Mouse (Mus musculus) adrenal gland, postnatal 4 days (tissue): Measurements from ENCODE around the gene Alkbh1. TPM values are rescaled to one million over a fixed set of nuclear protein-coding genes. Genes with fewer than 3 reads are reported as not detected.
A peak's percentile ranks its signal among the peaks of the same experiment; 100 is the strongest.
"Not testable (repeated sequence)": the region's sequence is repeated elsewhere in the genome, so short reads cannot be mapped to it uniquely, and the experiment has no call there.

Experiments
- DNase-seq, 2 experiments: peaks; one replicate each; pipeline ENCODE4 v3.0.0; 2021 to 2022; ENCODE audit warnings: low spot score in 2 of 2, mixed read lengths in 2 of 2
- long read RNA-seq, 2 experiments: library from polyadenylated mRNA; stranded (forward); transcript quantifications; one replicate each; pipeline ENCODE4 v2.0.0; 2021
- total RNA-seq, 2 experiments: library from RNA; stranded (reverse); gene quantifications; 2 replicates each; pipeline ENCODE4 v1.2.3; 2021

Alkbh1 gene
- 10 to 100 TPM; 30.2 to 33.2 TPM for total RNA-seq
- long read RNA-seq, experiment 1, transcript Alkbh1-212 (1 exons, 408 nt) = major isoform, 6 of 17 reads
- long read RNA-seq, experiment 1, transcript Alkbh1-209 (6 exons, 3,857 nt) = minor isoform, 5 of 17 reads
- long read RNA-seq, experiment 1, partial matches to known transcripts = 1 of 17 reads
- long read RNA-seq, experiment 1, other reads (novel, unspliced or antisense) = 2 of 17 reads
- long read RNA-seq, experiment 2, transcript Alkbh1-209 (6 exons, 3,857 nt) = minor isoform, 6 of 38 reads
- long read RNA-seq, experiment 2, transcript Alkbh1-208 (6 exons, 1,883 nt) = major isoform, 8 of 38 reads
- long read RNA-seq, experiment 2, transcript Alkbh1-212 (1 exons, 408 nt) = major isoform, 8 of 38 reads
- long read RNA-seq, experiment 2, partial matches to known transcripts = 0 of 38 reads
- long read RNA-seq, experiment 2, other reads (novel, unspliced or antisense) = 11 of 38 reads

DNA sequence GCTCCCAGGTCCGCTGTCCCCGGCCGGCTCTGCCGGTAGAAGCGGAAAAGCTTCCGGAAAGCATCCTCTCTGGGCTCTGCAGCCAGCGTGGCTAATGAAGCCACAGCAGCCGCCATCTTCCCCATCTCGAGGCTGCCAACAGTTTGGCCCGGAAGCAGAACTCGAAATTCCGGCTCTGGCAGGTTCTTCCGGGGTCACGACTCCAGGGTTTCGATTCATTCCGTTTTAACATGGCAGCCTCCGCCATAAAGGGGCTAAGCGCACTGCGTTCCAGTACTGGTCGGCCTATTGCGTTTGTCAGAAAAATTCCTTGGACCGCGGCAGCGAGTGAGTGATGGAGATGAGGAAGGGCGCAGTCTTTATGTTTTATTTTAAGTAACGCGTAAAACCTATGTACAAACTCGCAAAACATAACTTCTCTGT, at the start of gene Alkbh1, which contains the start of gene Slirp:
TSS of gene Alkbh1 (minus strand) at position 318 of the 423 bp plus-strand sequence.
TSS of gene Slirp (plus strand) at position 197 of the 423 bp plus-strand sequence.
- peak; percentile 52 to 76 for DNase-seq

DNA sequence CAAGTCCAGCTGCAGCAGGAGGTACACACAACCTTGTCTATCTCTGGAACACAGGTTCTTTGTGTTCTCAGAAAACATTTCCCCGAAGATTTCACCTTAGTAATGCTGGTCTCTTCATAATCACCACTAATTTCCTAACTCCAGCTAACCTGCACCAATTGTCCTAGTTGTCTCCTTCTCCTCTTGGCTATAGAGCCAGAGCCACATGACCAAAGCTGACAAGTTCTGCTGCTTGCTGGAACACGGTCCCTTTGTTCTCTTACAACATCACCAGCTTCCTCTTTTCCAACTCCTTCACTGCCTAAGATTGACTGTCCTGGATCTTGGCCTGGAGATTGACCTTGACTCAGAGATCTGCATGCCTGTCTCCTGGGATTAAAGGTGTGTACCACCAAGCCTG, 44.9 kb upstream of the Alkbh1 start:
- not testable (repeated sequence) for DNase-seq

DNA sequence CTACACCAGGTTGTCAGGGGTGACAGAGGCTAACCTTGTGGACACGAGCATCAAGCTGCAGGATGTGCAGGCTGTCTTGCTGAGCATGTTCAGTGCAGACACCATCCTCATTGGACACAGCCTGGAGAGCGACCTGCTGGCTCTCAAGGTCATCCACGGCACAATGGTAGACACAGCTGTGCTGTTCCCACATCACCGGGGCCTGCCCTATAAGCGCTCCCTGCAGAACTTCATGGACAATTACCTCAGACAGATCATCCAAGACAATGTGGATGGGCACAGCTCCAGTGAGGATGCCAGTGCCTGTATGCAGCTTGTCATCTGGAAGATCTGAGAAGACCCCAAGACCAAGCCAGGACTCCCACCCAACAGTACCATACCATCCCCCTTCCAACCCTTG, 38.7 kb upstream of the Alkbh1 start:
- DNase-seq = not testable (repeated sequence)

- no peak for DNase-seq
Measured at GRCm38 (mm10) chr12:87474756-87475155, 30.9 kb upstream of the Alkbh1 start.

DNA sequence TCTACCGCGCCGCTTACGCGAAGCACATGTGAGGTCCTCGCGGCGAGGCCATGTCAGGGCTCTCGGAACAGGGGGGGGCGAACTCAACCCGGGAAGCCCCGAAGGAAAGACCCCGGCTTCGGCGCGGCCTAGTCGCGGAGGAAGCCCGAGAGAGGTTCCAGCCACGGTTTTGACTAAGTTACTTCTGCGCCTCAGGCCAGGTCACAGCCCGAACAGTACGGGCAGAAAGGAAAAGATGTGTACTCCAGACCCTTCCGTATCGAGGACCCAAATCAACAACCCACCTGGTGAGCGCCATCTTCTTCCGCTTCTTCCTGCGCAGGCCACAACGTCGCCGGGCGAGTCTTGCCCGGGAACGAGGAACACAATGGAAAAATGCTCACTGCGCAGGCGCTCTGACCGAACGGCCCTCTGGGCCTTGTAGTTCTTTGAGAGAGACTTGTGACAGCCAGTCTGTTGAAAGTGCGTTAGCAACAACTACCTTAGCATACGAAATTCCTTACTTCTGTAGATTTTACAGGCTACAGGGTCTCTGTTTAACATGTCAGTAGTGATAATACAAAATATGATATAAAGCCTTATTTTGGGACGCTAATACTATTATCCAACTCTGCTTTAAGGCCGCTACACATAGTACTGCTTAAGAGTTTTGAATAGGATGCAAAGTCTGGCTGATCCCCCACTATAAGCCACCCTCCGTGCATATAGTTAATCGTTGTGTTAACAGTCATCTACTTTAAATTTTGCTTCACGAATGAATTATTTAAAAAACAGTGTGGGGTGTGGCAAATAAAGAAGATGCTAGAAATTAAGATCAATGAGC, 28.4 kb upstream of the Alkbh1 start, which contains the start of gene Snw1:
TSS of gene Snw1 (minus strand) at position 311 of the 823 bp plus-strand sequence.
- peak; percentile 65 to 87 for DNase-seq

- no peak for DNase-seq
Measured at GRCm38 (mm10) chr12:87471421-87471963, 27.7 kb upstream of the Alkbh1 start.

DNA sequence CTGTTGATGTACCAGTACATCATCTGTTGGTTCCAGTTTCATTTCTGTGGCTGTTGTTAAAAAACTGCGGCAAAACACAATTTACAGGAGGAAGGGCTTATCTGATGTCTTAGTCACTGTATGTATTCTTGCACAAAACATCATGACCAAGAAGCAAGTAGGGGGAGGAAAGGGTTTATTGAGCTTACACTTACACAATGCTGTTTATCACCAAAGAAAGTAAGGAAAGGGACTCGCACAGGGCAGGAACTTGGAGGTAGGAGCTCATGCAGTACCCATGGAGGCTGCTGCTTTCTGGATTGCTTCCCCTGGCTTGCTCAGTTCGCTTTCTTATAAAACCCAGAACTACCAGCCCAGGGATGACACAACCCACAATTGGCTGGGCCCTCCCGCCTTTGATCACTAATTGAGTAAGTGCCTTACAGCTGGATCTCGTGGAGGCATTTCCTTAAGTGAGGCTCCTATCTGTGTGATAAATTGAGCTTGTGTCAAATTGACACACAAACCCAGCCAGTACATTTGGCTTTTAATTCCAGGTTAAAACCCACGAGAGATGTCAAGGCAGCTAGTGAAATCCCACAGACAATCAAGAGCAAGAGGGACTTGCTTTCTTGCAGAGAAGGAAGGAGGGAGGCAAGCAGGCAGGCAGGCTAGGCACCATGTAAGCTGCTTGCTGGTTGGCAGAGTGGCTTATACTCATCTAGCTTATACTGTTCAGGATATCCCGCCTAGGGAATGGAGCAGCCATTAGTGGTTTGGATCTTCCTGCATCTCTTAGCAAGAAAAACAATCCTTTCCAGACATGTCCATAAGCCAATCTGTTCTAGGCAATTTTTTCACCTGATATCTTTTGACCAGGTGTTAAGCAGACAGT, 26.7 kb upstream of the Alkbh1 start:
- no peak for DNase-seq

GRCm38 (mm10) chr12:87464678-87465297, 21.0 kb upstream of the Alkbh1 start:
- no peak for DNase-seq

- no peak for DNase-seq
Measured at GRCm38 (mm10) chr12:87449456-87449855, 5.6 kb upstream of the Alkbh1 start.

GRCm38 (mm10) chr12:87444211-87444610, 394 bp upstream of the Alkbh1 start:
- no peak for DNase-seq

DNA sequence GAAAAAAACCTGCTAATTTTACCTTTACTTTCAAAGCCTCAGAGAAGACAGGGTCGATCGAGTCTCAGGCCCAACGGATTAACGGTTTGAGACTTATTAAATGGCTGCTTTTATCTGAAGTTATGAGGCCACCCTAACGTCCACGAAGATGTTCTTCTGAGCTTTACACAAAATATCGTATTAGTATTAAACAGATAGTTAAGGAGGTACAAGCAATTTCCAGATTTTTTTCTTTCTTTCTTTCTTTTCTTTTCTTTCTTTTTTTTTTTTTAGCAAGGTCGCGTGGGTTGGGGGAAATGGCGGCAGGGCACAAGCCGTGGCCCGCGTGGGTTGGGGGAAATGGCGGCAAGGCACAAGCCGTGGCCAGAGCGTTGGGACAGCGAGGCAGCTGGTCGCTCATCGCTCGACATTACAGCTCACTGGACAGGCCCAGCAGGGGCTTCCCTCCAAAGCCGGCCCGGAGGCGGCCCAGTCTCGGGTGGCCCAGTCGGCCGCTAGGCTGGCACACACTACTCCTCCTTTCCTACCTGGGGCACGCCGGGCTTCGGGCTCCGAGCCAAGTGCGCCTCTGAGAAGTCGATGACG, 610 bp downstream of the Alkbh1 start:
- DNase-seq = no peak

DNA sequence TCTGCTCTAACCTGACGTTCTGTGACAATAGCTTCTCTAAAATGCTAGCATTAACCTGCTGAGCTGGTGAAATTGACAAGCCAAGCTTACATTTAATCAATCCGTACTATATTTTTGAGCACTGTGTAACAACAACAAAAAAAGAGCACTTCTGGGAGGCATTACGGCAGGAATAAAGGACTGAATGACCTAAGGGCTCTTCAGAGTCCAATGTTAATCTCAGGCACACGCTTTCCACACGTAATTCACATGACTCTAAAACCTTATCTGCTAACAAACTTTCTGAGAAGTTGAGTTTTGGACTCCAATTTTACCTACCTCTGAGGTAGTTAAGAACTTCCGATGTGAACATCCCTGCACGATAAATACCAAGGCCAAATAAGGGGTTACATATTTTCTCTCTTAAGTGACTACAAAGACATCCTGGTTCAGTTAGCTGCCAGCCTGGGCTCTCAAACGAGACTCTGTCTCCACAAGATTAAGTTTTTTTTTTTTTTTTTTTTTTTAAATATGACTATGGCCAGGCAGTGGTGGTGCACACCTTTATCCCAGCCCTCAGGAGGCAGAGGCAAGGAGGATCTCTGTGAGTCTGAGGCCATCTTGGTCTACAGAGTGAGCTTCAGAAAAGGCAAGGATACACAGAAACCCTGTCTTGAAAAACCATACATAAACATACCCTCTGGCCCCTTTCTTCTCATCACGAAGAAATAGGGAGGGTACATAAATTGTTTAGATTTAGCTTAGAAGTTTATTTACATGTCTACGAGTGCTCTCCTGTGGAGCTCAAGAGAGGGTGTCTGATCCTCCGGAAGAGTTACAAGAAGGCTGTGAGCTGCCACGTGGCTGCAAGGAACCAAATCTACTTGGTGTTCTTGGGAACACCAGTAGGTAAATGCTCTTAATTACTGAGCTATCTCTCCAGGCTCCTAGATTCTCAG, 1.4 kb downstream of the Alkbh1 start:
- no peak for DNase-seq

GRCm38 (mm10) chr12:87428885-87429284, 14.9 kb downstream of the Alkbh1 start:
- no peak for DNase-seq

GRCm38 (mm10) chr12:87428295-87428694, 15.5 kb downstream of the Alkbh1 start:
- DNase-seq = no peak

- DNase-seq = no peak
Measured at GRCm38 (mm10) chr12:87426354-87427031, 17.3 kb downstream of the Alkbh1 start.

DNA sequence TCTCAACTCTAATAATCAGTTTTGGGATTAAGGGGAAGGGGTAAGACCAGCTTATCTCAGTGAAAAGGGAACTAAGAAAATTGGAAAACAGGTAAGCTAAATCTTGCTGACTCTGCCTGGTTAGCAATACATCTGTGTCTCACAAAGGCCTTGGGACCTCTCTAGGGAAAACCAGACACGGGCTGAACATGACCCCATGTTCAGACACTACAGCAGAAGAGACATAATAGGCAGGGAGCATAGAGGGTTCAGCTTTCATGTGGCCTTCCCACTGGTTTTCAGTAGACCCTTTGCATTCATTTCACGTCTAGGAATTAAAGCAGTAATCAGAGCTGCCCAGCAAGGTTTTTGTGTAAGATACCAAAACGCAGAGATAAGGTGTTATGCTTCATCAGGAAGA, 19.3 kb downstream of the Alkbh1 start:
- DNase-seq = no peak

DNA sequence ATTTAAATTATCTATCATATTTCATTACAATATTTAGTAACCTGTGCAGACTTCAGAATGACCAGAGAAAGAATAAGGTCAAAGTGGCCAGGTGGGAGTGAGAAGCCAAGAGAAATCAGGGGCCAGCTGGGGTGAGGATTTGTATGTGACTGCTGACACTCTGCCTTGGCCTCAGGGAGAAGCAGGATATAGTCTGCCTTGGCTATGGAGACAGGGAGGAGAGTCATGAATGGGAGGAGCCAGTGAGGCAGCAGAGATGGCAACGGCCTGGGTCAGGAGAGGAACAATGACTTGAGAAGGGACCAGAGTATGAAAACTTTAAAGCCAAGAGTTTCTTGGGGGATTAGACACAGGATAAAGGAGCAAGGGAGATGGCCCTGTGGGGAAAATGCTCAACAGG, 20.1 kb downstream of the Alkbh1 start:
- DNase-seq = no peak
